Mouse (Mus musculus): ENCODE results near the gene Il13ra1. TPM values are rescaled to one million over a fixed set of nuclear protein-coding genes. Genes with fewer than 3 reads are reported as not detected.
A peak's percentile ranks its signal among the peaks of the same experiment; 100 is the strongest.

Il13ra1 gene
- total and polyA plus RNA-seq, 2 experiments from 2014 or later: 28.9 to 41.4 TPM

DNA sequence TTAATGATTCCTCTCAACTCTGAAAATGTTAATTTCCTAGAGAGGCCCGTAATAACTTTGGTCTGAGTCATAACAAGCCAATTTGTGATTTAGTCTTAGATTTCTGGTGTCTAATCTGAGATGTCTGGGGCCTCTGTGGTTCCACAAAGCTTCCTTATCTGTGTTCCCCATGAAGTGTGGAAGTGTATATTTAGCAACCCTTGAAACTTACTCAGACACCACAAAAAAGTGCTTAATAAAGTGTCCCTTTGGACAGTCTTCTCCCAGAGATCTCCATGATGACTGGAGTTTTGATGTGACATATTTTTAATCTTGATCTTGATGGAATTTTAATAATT, 17.8 kb downstream of the Il13ra1 start:
- Histone ChIP-seq H3K4me3 (ENCODE audit: low read depth, low read length) (no peak overlapping the region), H3K9ac (replicated peaks; ENCODE audit: low read depth, low read length) (no peak overlapping the region), H3K9me3 (replicated peaks; ENCODE audit: control insufficient read depth, low read length) (no peaks in the 10 kb centered on the region), H3K4me2 (ENCODE audit: low read depth, low read length) (no peak overlapping the region), H3K4me1 (ENCODE audit: control insufficient read depth, insufficient read depth) (no peaks in the 10 kb centered on the region), H3K36me3 (replicated peaks; ENCODE audit: control insufficient read depth, insufficient read depth, low read length) (0 out of 2 replicates have a peak, but pooled peaks cover 5% of the 10 kb centered on the region), H3K27ac (ENCODE audit: low read depth) (peak overlapping the region; percentile 82), H3K27me3 (ENCODE audit: control insufficient read depth, insufficient read depth, low read length) (no peaks in the 10 kb centered on the region)
- 26% methylated on average over 1 of the region's 1 CpGs for WGBS
- no peak for TF ChIP-seq CTCF (IDR thresholded peaks at IDR 0.05; ENCODE audit: low read depth)
- TF ChIP-seq EP300 (IDR thresholded peaks at IDR 0.05; ENCODE audit: low read depth): no peak
- DNase-seq (ENCODE audit: low spot score): no peak
- ATAC-seq (ENCODE audit: insufficient read depth, low read depth): no peak

DNA sequence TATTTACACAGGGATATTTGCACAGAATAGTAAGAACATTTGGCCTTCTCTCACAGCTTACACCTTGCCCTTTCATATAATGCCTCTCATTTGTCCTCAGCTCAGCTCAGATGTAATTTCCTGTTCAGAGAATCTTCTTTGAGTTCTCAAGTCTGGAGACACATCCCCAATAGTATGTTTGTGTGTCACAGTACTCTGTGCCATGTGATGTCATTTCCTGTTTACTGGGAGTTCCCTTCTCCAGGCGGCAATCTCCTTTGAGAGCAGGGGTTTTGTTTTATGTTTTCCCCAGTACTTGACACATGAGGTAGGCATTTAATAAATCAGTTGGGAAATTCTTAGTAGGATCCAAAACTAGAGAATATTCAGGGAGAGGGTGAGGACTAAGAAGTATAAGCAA, 24.4 kb downstream of the Il13ra1 start:
- H3K36me3 ChIP-seq (replicated peaks; ENCODE audit: control insufficient read depth, insufficient read depth, low read length): 0 out of 2 replicates have a peak, but pooled peaks cover under 1% of the 10 kb centered on the region
- DNase-seq (ENCODE audit: low spot score) (no peak), ATAC-seq (ENCODE audit: insufficient read depth, low read depth) (no peak)
- H3K27ac ChIP-seq (ENCODE audit: low read depth): peak overlapping the region; percentile 38; the same call in 1 of the 2 replicates
- no peaks in the 10 kb centered on the region for H3K27me3 ChIP-seq (ENCODE audit: control insufficient read depth, insufficient read depth, low read length)
- H3K4me3 ChIP-seq (ENCODE audit: low read depth, low read length): no peak overlapping the region
- H3K4me1 ChIP-seq (ENCODE audit: control insufficient read depth, insufficient read depth): no peaks in the 10 kb centered on the region
- no peak overlapping the region for H3K9ac ChIP-seq (replicated peaks; ENCODE audit: low read depth, low read length)
- 33% methylated on average over 1 of the region's 1 CpGs for WGBS
- TF ChIP-seq CTCF (IDR thresholded peaks at IDR 0.05; ENCODE audit: low read depth): no peak
- no peak overlapping the region for H3K4me2 ChIP-seq (ENCODE audit: low read depth, low read length)
- H3K9me3 ChIP-seq (replicated peaks; ENCODE audit: control insufficient read depth, low read length): no peaks in the 10 kb centered on the region

DNA sequence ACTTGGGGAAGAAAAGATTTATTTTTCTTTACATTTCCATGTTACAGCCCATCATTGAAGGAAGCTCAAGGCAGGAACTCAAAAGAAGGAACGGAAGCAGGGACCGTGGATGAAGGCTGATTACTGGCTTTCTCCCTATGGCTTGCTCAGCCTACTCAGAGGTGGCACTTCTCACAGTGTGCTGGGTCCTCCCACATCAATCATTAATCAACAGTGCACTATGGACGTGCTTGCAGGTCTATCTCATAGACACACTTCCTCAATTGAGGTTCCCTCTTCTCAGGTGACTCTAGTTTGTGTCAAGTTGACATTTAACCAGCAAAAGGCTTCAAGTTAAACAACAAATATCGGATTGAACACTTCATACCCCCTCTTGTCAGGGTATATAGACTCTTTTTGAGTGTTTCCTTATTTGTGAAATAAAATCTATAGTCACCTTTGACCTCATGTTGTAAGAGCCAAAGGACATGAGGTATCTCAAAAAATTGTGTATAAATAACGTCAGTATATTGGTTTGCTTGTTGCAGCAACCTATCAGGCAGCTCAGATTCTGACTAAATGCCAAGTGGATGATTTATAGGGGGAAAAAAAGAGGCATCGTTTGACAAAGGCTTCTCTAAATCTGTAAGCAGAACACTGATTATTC, 30.2 kb downstream of the Il13ra1 start:
- no peaks in the 10 kb centered on the region for H3K9me3 ChIP-seq (replicated peaks; ENCODE audit: control insufficient read depth, low read length)
- H3K27me3 ChIP-seq (ENCODE audit: control insufficient read depth, insufficient read depth, low read length): no peaks in the 10 kb centered on the region
- H3K27ac ChIP-seq (ENCODE audit: low read depth): no peak overlapping the region
- H3K4me1 ChIP-seq (ENCODE audit: control insufficient read depth, insufficient read depth): peaks cover 4% of the 10 kb centered on the region; the same call in 1 of the 2 replicates
- WGBS: 59% methylated on average over 6 of the region's 6 CpGs
- H3K9ac ChIP-seq (replicated peaks; ENCODE audit: low read depth, low read length): no peak overlapping the region
- TF ChIP-seq EP300 (IDR thresholded peaks at IDR 0.05; ENCODE audit: low read depth): no peak
- no peak for TF ChIP-seq CTCF (IDR thresholded peaks at IDR 0.05; ENCODE audit: low read depth)
- H3K4me3 ChIP-seq (ENCODE audit: low read depth, low read length): no peak overlapping the region
- DNase-seq (ENCODE audit: low spot score) (no peak), ATAC-seq (ENCODE audit: insufficient read depth, low read depth) (no peak)
- no peaks in the 10 kb centered on the region for H3K36me3 ChIP-seq (replicated peaks; ENCODE audit: control insufficient read depth, insufficient read depth, low read length)
- no peak overlapping the region for H3K4me2 ChIP-seq (ENCODE audit: low read depth, low read length)

DNA sequence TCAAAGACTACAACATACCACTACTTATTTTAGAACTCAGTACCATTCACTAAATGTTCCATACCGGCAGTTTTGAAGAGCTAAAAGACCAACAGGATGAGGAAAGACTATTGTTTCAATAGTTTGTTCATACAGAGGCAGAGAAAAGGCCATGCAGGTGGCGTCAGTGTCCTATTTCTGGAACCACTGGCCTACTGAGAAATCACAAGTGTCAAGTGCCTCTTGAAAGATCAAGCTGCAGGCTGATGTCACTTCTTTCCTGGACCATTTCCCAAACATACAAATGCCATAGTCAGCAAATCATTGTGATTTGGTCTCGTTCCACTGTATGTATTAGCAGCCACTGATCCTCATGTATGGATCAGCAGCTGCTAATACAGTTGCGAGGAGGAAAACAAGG, 34.8 kb downstream of the Il13ra1 start:
- Histone ChIP-seq H3K36me3 (replicated peaks; ENCODE audit: control insufficient read depth, insufficient read depth, low read length) (no peaks in the 10 kb centered on the region), H3K27me3 (ENCODE audit: control insufficient read depth, insufficient read depth, low read length) (no peaks in the 10 kb centered on the region), H3K4me2 (ENCODE audit: low read depth, low read length) (no peak overlapping the region), H3K27ac (ENCODE audit: low read depth) (peak overlapping the region; percentile 72), H3K9me3 (replicated peaks; ENCODE audit: control insufficient read depth, low read length) (no peaks in the 10 kb centered on the region), H3K4me1 (ENCODE audit: control insufficient read depth, insufficient read depth) (peaks cover 5% of the 10 kb centered on the region; the same call in 1 of the 2 replicates), H3K9ac (replicated peaks; ENCODE audit: low read depth, low read length) (no peak overlapping the region), H3K4me3 (ENCODE audit: low read depth, low read length) (no peak overlapping the region)
- WGBS: 23% methylated on average over 4 of the region's 4 CpGs
- DNase-seq (ENCODE audit: low spot score): peak; percentile 60
- ATAC-seq (ENCODE audit: insufficient read depth, low read depth): peak; percentile 81; the same call in 1 of the 2 replicates
- TF ChIP-seq CTCF (IDR thresholded peaks at IDR 0.05; ENCODE audit: low read depth): peak; percentile 15; the same call in 1 of the 2 replicates
- peak; percentile 52; the same call in 1 of the 2 replicates for TF ChIP-seq EP300 (IDR thresholded peaks at IDR 0.05; ENCODE audit: low read depth)

DNA sequence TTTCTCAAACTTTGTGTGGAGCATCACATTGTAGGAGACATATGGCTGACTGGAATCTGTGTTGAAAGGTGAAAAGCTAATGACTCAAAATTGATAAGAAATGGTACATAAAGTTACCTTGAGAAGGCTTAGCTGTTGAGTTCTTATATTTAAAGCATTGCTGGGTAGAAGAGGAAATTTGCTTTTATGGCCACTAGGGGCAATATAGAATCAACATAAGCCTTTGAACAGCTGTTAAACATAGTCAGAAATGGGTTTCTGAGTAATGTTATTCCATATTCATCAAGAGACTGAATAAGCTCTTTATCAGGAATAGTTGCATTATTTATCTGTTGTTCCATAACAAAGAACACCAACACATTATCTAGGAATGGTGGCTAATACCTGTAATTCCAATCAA, 38.2 kb downstream of the Il13ra1 start:
- no peaks in the 10 kb centered on the region; the same call in 1 of the 2 replicates for H3K36me3 ChIP-seq (replicated peaks; ENCODE audit: control insufficient read depth, insufficient read depth, low read length)
- TF ChIP-seq CTCF (IDR thresholded peaks at IDR 0.05; ENCODE audit: low read depth) (no peak), EP300 (IDR thresholded peaks at IDR 0.05; ENCODE audit: low read depth) (no peak)
- DNase-seq (ENCODE audit: low spot score) (no peak), ATAC-seq (ENCODE audit: insufficient read depth, low read depth) (no peak)
- no peaks in the 10 kb centered on the region for H3K27me3 ChIP-seq (ENCODE audit: control insufficient read depth, insufficient read depth, low read length)
- H3K9ac ChIP-seq (replicated peaks; ENCODE audit: low read depth, low read length): no peak overlapping the region
- no peak overlapping the region for H3K27ac ChIP-seq (ENCODE audit: low read depth)
- no peak overlapping the region for H3K4me2 ChIP-seq (ENCODE audit: low read depth, low read length)
- H3K9me3 ChIP-seq (replicated peaks; ENCODE audit: control insufficient read depth, low read length): no peaks in the 10 kb centered on the region
- H3K4me1 ChIP-seq (ENCODE audit: control insufficient read depth, insufficient read depth): peaks cover 5% of the 10 kb centered on the region; the same call in 1 of the 2 replicates
- H3K4me3 ChIP-seq (ENCODE audit: low read depth, low read length): no peak overlapping the region

DNA sequence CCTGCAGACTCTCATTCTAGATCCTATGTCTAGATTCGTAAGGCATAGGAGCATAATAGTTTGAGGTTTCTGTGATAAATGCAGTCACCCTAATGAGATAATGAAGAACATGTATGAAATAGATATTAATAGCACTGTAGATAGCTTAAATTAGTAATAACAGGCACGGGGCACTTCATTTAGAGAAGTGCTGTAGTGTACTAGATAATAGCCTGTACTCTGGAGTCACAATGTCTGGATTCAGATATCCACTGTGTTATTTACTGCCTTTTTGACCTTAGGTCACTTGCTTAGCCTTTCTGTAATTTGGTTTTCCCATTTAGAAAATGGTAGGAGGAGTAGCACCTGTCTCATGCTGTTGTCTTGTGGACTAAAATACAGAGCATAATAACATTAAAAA, 44.8 kb downstream of the Il13ra1 start:
- H3K27ac ChIP-seq (ENCODE audit: low read depth): peak overlapping the region; percentile 38; the same call in 1 of the 2 replicates
- H3K9ac ChIP-seq (replicated peaks; ENCODE audit: low read depth, low read length): no peak overlapping the region
- 38% methylated on average over 2 of the region's 2 CpGs for WGBS
- no peak overlapping the region for H3K4me2 ChIP-seq (ENCODE audit: low read depth, low read length)
- no peaks in the 10 kb centered on the region; the same call in 1 of the 2 replicates for H3K36me3 ChIP-seq (replicated peaks; ENCODE audit: control insufficient read depth, insufficient read depth, low read length)
- H3K4me3 ChIP-seq (ENCODE audit: low read depth, low read length): no peak overlapping the region
- TF ChIP-seq CTCF (IDR thresholded peaks at IDR 0.05; ENCODE audit: low read depth) (no peak), EP300 (IDR thresholded peaks at IDR 0.05; ENCODE audit: low read depth) (no peak; the same call in 1 of the 2 replicates)
- no peaks in the 10 kb centered on the region for H3K9me3 ChIP-seq (replicated peaks; ENCODE audit: control insufficient read depth, low read length)
- H3K4me1 ChIP-seq (ENCODE audit: control insufficient read depth, insufficient read depth): no peaks in the 10 kb centered on the region
- peak; percentile 53; the same call in 1 of the 2 replicates for ATAC-seq (ENCODE audit: insufficient read depth, low read depth)
- no peaks in the 10 kb centered on the region for H3K27me3 ChIP-seq (ENCODE audit: control insufficient read depth, insufficient read depth, low read length)
- DNase-seq (ENCODE audit: low spot score): no peak
